Mouse (Mus musculus) MEL (cell line): Measurements from ENCODE around the gene Tcf19. TPM values are rescaled to one million over a fixed set of nuclear protein-coding genes. Genes with fewer than 3 reads are reported as not detected.

Source experiments
- DNase-seq: peaks from one replicate; pipeline ENCODE4 v3.0.0; 2011; ENCODE audit warnings: low read depth, low spot score
- H3K27ac ChIP-seq: 2 replicates; pipeline ENCODE4 v1.5.1; 2012; ENCODE audit warnings: low read depth, mild to moderate bottlenecking, control low read depth, low read length, moderate library complexity; ENCODE audit not compliant: control insufficient read depth
- H3K27me3 ChIP-seq, 2 experiments: fragments of 150-350 bp in 1 of 2; sonication (generic) in 1 of 2; 2 replicates each; pipeline ENCODE4 v1.6.1; 2012; ENCODE audit warnings: low read length in 2 of 2, mild to moderate bottlenecking in 2 of 2, improper control_type of control experiment in 1 of 2, moderate library complexity in 1 of 2; ENCODE audit not compliant: insufficient read depth in 2 of 2, control insufficient read depth in 1 of 2
- H3K36me3 ChIP-seq, 2 experiments: 2 replicates each; pipeline ENCODE4 v1.6.1; 2012 to 2014; ENCODE audit warnings: low read length in 2 of 2, improper control_type of control experiment in 1 of 2, inconsistent platforms in 1 of 2, mild to moderate bottlenecking in 1 of 2; ENCODE audit not compliant: insufficient read depth in 2 of 2, control insufficient read depth in 1 of 2
- H3K4me1 ChIP-seq, 2 experiments: fragments of 150-350 bp in 1 of 2; sonication (generic) in 1 of 2; 2 replicates each; pipeline ENCODE4 v1.6.1; 2012; ENCODE audit warnings: low read length in 2 of 2, improper control_type of control experiment in 1 of 2, mild to moderate bottlenecking in 1 of 2; ENCODE audit not compliant: insufficient read depth in 2 of 2, control insufficient read depth in 1 of 2
- H3K4me3 ChIP-seq, 2 experiments: fragments of 150-350 bp in 1 of 2; sonication (generic) in 1 of 2; 2 replicates each; pipeline ENCODE4 v1.5.1; 2012; ENCODE audit warnings: low read depth in 2 of 2, low read length in 2 of 2, mild to moderate bottlenecking in 2 of 2, moderate library complexity in 2 of 2, control low read depth in 1 of 2, improper control_type of control experiment in 1 of 2; ENCODE audit not compliant: control insufficient read depth in 1 of 2, insufficient read depth in 1 of 2
- H3K79me2 ChIP-seq: 2 replicates; pipeline ENCODE4 v1.6.1; 2012; ENCODE audit warnings: mild to moderate bottlenecking, low read length, moderate library complexity; ENCODE audit not compliant: control insufficient read depth, poor library complexity, insufficient read depth
- H3K9ac ChIP-seq: 2 replicates; pipeline ENCODE4 v1.6.1; 2012; ENCODE audit warnings: low read depth, mild to moderate bottlenecking, control low read depth, low read length, moderate library complexity; ENCODE audit not compliant: control insufficient read depth, poor library complexity, severe bottlenecking
- H3K9me3 ChIP-seq: fragments of 150-350 bp; sonication (generic); replicated peaks from 2 replicates; pipeline ENCODE4 v1.6.1; 2012; ENCODE audit warnings: mild to moderate bottlenecking, low read length, improper control_type of control experiment, moderate library complexity; ENCODE audit not compliant: insufficient read depth
- CHD1 ChIP-seq: IDR thresholded peaks from 2 replicates; pipeline ENCODE4 v1.6.1; 2012; ENCODE audit warnings: low read depth, mild to moderate bottlenecking, inconsistent platforms, low read length, improper control_type of control experiment
- CHD2 ChIP-seq: IDR thresholded peaks from 2 replicates; pipeline ENCODE4 v1.6.1; 2011; ENCODE audit warnings: low read length, improper control_type of control experiment
- CTCF ChIP-seq, 3 experiments: IDR thresholded peaks in 2 of 3; conservative IDR thresholded peaks in 1 of 3; 2 replicates each; pipeline ENCODE4 v1.5.1; 2011 to 2012; ENCODE audit warnings: low read length in 3 of 3, low read depth in 2 of 3, mild to moderate bottlenecking in 2 of 3, improper control_type of control experiment in 1 of 3, inconsistent platforms in 1 of 3, mixed read lengths in 1 of 3, moderate library complexity in 1 of 3; ENCODE audit not compliant: control insufficient read depth in 1 of 3, insufficient read depth in 1 of 3, poor library complexity in 1 of 3, severe bottlenecking in 1 of 3
- E2F4 ChIP-seq: IDR thresholded peaks from 2 replicates; pipeline ENCODE4 v1.6.1; 2011; ENCODE audit warnings: low read depth, low read length, improper control_type of control experiment, borderline replicate concordance
- ELF1 ChIP-seq: IDR thresholded peaks from 2 replicates; pipeline ENCODE4 v1.6.1; 2014; ENCODE audit warnings: low read depth, mild to moderate bottlenecking, inconsistent platforms, low read length, improper control_type of control experiment, moderate library complexity
- EP300 ChIP-seq, 2 experiments: IDR thresholded peaks; 2 replicates each; pipeline ENCODE4 v1.6.1; 2011; ENCODE audit warnings: improper control_type of control experiment in 2 of 2, low read length in 2 of 2, low read depth in 1 of 2, mild to moderate bottlenecking in 1 of 2
- ETS1 ChIP-seq: IDR thresholded peaks from 2 replicates; pipeline ENCODE4 v1.6.1; 2012; ENCODE audit warnings: low read depth, mild to moderate bottlenecking, inconsistent platforms, low read length, improper control_type of control experiment, moderate library complexity
- MAFK ChIP-seq: IDR thresholded peaks from 2 replicates; pipeline ENCODE4 v1.6.1; 2011; ENCODE audit warnings: low read depth, mild to moderate bottlenecking, low read length, improper control_type of control experiment, borderline replicate concordance
- MEF2A ChIP-seq: IDR thresholded peaks from 2 replicates; pipeline ENCODE4 v1.6.1; 2014; ENCODE audit warnings: low read depth, mild to moderate bottlenecking, inconsistent platforms, low read length, improper control_type of control experiment; ENCODE audit not compliant: poor library complexity, insufficient replicate concordance, severe bottlenecking; ENCODE audit errors: extremely low read depth
- MXI1 ChIP-seq: IDR thresholded peaks from 2 replicates; pipeline ENCODE4 v1.6.1; 2011; ENCODE audit warnings: mild to moderate bottlenecking, low read depth, low read length, improper control_type of control experiment
- NRF1 ChIP-seq: IDR thresholded peaks from 2 replicates; pipeline ENCODE4 v1.6.1; 2014; ENCODE audit warnings: low read depth, mild to moderate bottlenecking, inconsistent platforms, low read length, improper control_type of control experiment, moderate library complexity; ENCODE audit not compliant: poor library complexity, insufficient read depth, severe bottlenecking
- POLR2A ChIP-seq, 2 experiments: IDR thresholded peaks; 2 replicates each; pipeline ENCODE4 v1.6.1; 2011 to 2012; ENCODE audit warnings: low read length in 2 of 2, mild to moderate bottlenecking in 2 of 2, control low read depth in 1 of 2, improper control_type of control experiment in 1 of 2, low read depth in 1 of 2, moderate library complexity in 1 of 2; ENCODE audit not compliant: control insufficient read depth in 1 of 2, insufficient read depth in 1 of 2, poor library complexity in 1 of 2
- RAD21 ChIP-seq: IDR thresholded peaks from 2 replicates; pipeline ENCODE4 v1.6.1; 2011; ENCODE audit warnings: mild to moderate bottlenecking, low read depth, low read length, improper control_type of control experiment
- SIN3A ChIP-seq: IDR thresholded peaks from 2 replicates; pipeline ENCODE4 v1.6.1; 2012; ENCODE audit warnings: low read length, improper control_type of control experiment, inconsistent platforms
- SMC3 ChIP-seq: IDR thresholded peaks from 2 replicates; pipeline ENCODE4 v1.6.1; 2011; ENCODE audit warnings: low read depth, low read length, improper control_type of control experiment
- TBP ChIP-seq: IDR thresholded peaks from 2 replicates; pipeline ENCODE4 v1.8.0; 2011; ENCODE audit warnings: low read depth, low read length, improper control_type of control experiment
- TCF12 ChIP-seq: IDR thresholded peaks from 2 replicates; pipeline ENCODE4 v1.6.1; 2014; ENCODE audit warnings: low read depth, mild to moderate bottlenecking, inconsistent platforms, low read length, improper control_type of control experiment, moderate library complexity
- USF1 ChIP-seq: IDR thresholded peaks from 2 replicates; pipeline ENCODE4 v1.6.1; 2014; ENCODE audit warnings: low read depth, mild to moderate bottlenecking, inconsistent platforms, low read length, improper control_type of control experiment, moderate library complexity
- ZKSCAN1 ChIP-seq: IDR thresholded peaks from 2 replicates; pipeline ENCODE4 v1.6.1; 2012; ENCODE audit warnings: low read depth, mild to moderate bottlenecking, inconsistent platforms, low read length, improper control_type of control experiment, moderate library complexity
- ZMIZ1 ChIP-seq: IDR thresholded peaks from 2 replicates; pipeline ENCODE4 v1.6.1; 2012; ENCODE audit warnings: low read depth, mild to moderate bottlenecking, inconsistent platforms, low read length, improper control_type of control experiment, moderate library complexity
- polyA plus RNA-seq, 2 experiments: library from polyadenylated mRNA; stranded (reverse) in 1 of 2; unstranded in 1 of 2; fragments of >175 nt in 1 of 2; fragments of >200 nt in 1 of 2; gene quantifications; 2 replicates each; pipeline versions ENCODE4 v1.2.1 to v1.2.4; 2012; ENCODE audit warnings: low replicate concordance in 2 of 2, low read depth in 1 of 2; ENCODE audit not compliant: insufficient read length in 2 of 2, insufficient read depth in 1 of 2, missing spikeins in 1 of 2
- total RNA-seq: library from RNA; depleted of rRNA; stranded (reverse); fragments of 300-350 nt; gene quantifications from 2 replicates; pipeline ENCODE4 v1.2.3, GENCODE M21; 2012

Gene Tcf19
- total and polyA plus RNA-seq, 3 experiments = 16.6 to 25.7 TPM; not detected in 1

GRCm38 (mm10) chr17:35543412-35543861, 26.8 kb upstream of the Tcf19 start:
- Histone ChIP-seq H3K9ac (peak overlapping the region; percentile 49), H3K79me2 (no peaks in the 10 kb centered on the region), H3K36me3 (peaks cover 0 to 9% of the 10 kb centered on the region in 2 experiments; a peak in 2 of 4 replicates), H3K4me3 (peak overlapping the region; percentile 55 to 60), H3K9me3 (no peaks in the 10 kb centered on the region), H3K4me1 (peaks cover 0 to 5% of the 10 kb centered on the region in 2 experiments; a peak in 2 of 4 replicates), H3K27ac (peak overlapping the region; percentile 94)
- TF ChIP-seq ETS1 (peak; percentile 75), ELF1 (peak; percentile 60; the same call in 1 of the 2 replicates), MEF2A (no peak), MXI1 (peak; percentile 28), POLR2A (IDR thresholded peaks at IDR 0.05; ENCODE audit: control insufficient read depth in 1 of 2, insufficient read depth in 1 of 2, low read depth in 1 of 2, low read length in 2 of 2, poor library complexity in 1 of 2) (peak in 1 of 2 experiments; percentile 42; a peak in 2 of 4 replicates), EP300 (IDR thresholded peaks at IDR 0.05; ENCODE audit: low read depth in 1 of 2, low read length in 2 of 2) (no peak), TCF12 (0 out of 2 replicates have a peak, but pooled peaks have one; percentile 7)
- TF ChIP-seq, all 39 proteins: peak for 5
- peak; percentile 85 for DNase-seq
- H3K27me3 ChIP-seq = peaks cover 0 to 2% of the 10 kb centered on the region in 2 experiments; a peak in 1 of 4 replicates

- Histone ChIP-seq H3K36me3 (peaks cover 0 to 9% of the 10 kb centered on the region in 2 experiments; a peak in 2 of 4 replicates), H3K4me1 (peaks cover 0 to 5% of the 10 kb centered on the region in 2 experiments; a peak in 2 of 4 replicates), H3K4me3 (peak overlapping the region; percentile 55 to 60), H3K27me3 (peaks cover 0 to 5% of the 10 kb centered on the region in 2 experiments; a peak in 1 of 4 replicates), H3K79me2 (no peaks in the 10 kb centered on the region), H3K9me3 (no peaks in the 10 kb centered on the region), H3K27ac (peak overlapping the region; percentile 94), H3K9ac (peak overlapping the region; percentile 49)
- TF ChIP-seq RAD21 (no peak), NRF1 (no peak), CTCF (IDR thresholded peaks at IDR 0.05 in 2 of 3, conservative IDR thresholded peaks at IDR 0.05 in 1 of 3; ENCODE audit: control insufficient read depth in 1 of 3, insufficient read depth in 1 of 3, low read depth in 2 of 3, low read length in 3 of 3, poor library complexity in 1 of 3, severe bottlenecking in 1 of 3) (peak in 2 of 3 experiments; percentile 31 to 36; a peak in 4 of 6 replicates)
- peak; percentile 82 for DNase-seq
Measured at GRCm38 (mm10) chr17:35542761-35543411, 26.3 kb upstream of the Tcf19 start.

GRCm38 (mm10) chr17:35539540-35539939, 22.9 kb upstream of the Tcf19 start:
- no peak overlapping the region for H3K9ac ChIP-seq
- no peaks in the 10 kb centered on the region for H3K79me2 ChIP-seq
- no peaks in the 10 kb centered on the region for H3K9me3 ChIP-seq
- no peak overlapping the region for H3K27ac ChIP-seq
- DNase-seq = no peak
- peaks cover 0 to 7% of the 10 kb centered on the region in 2 experiments; a peak in 3 of 4 replicates for H3K4me1 ChIP-seq
- H3K4me3 ChIP-seq = no peak overlapping the region
- H3K36me3 ChIP-seq = peaks cover 0 to 9% of the 10 kb centered on the region in 2 experiments; a peak in 2 of 4 replicates
- peaks cover 0 to 5% of the 10 kb centered on the region in 2 experiments; a peak in 1 of 4 replicates for H3K27me3 ChIP-seq
- TF ChIP-seq ZKSCAN1 (no peak), POLR2A (IDR thresholded peaks at IDR 0.05; ENCODE audit: control insufficient read depth in 1 of 2, insufficient read depth in 1 of 2, low read depth in 1 of 2, low read length in 2 of 2, poor library complexity in 1 of 2) (no peak), MAFK (no peak), TBP (no peak), TCF12 (no peak), EP300 (IDR thresholded peaks at IDR 0.05; ENCODE audit: low read depth in 1 of 2, low read length in 2 of 2) (no peak), NRF1 (no peak), ETS1 (no peak), E2F4 (no peak), CHD2 (no peak), SMC3 (no peak), MXI1 (no peak), CHD1 (no peak), MEF2A (no peak), USF1 (no peak), ZMIZ1 (no peak), SIN3A (no peak)
